Mouse (Mus musculus): ENCODE results near the gene Ifit3b.
A peak's percentile ranks its signal among the peaks of the same experiment; 100 is the strongest.
"Not testable (repeated sequence)": the region's sequence is repeated elsewhere in the genome, so short reads cannot be mapped to it uniquely, and the experiment has no call there.

Ifit3b gene

GRCm38 (mm10) chr19:34612243-34613001, 4.7 kb downstream of the Ifit3b start:
- not testable (repeated sequence) for DNase-seq

DNA sequence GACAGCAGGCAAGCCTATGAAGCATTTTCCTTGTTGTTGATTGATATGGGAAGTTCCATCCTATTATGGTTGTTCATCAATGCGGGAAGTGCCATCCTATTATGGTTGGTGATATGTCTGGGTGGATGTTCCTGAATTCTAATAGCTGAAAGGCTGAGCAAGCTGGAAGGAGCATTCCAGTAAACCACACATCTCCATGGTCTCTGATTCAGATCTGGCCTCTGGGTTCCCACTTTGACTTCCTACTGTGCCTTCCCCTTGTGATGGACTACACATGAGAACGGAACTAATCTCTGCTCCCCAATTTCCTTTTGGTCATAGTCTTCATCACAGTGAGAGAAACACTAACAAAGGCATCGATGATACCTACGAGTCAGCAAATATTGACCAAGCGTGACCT, 13.1 kb downstream of the Ifit3b start:
- DNase-seq, result no peak

DNA sequence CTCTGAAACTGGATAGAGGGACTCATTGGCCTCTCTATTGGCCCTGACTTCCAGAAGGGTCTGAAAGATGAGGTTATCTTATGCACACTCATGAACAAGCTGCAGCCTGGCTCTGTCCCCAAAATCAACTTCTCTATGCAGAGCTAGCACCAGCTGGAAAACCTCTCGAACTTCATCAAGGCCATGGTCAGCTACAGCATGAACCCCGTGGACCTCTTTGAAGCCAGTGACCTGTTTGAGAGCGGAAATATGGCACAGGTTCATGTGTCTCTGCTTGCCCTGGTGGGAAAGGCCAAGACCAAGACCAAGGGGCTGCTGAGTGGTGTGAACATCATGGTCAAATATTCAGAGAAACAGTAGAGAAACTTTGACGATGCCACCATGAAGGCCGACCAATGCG, 16.0 kb downstream of the Ifit3b start:
- DNase-seq, result no peak

GRCm38 (mm10) chr19:34624663-34625062, 16.9 kb downstream of the Ifit3b start:
- no peak for DNase-seq

- no peak for DNase-seq
Observed at GRCm38 (mm10) chr19:34627496-34627895, 19.7 kb downstream of the Ifit3b start.

- no peak for DNase-seq
Observed at GRCm38 (mm10) chr19:34631487-34631886, 23.7 kb downstream of the Ifit3b start.

GRCm38 (mm10) chr19:34633484-34633883, 25.7 kb downstream of the Ifit3b start:
- no peak for DNase-seq

- DNase-seq, result peak; percentile 73
Observed at GRCm38 (mm10) chr19:34636933-34637557, 29.3 kb downstream of the Ifit3b start.

DNA sequence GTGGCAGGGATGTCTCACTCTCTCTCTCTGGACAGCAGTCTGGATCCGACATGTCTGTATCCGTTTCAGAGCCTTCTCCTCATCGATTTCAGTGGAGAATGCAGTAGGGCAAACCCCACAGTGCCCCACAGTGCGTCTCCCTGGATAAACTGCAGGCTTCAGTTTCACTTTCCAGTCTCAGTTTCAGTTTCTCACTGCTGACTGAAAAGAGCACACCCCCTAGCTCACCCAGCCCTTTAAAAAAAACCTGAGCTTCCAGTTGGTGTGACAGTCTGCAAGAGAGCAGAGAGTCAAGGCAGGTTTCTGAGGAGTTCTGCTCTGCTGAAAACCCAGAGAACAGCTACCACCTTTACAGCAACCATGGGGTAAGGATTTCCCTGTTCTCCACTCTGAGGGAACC, 32.9 kb downstream of the Ifit3b start, which contains the start of the genes Ifit1bl2 and Ifit1:
TSS of gene Ifit1bl2 (minus strand) at position 121 of the 400 bp plus-strand sequence.
TSS of gene Ifit1 (plus strand) at position 249 of the 400 bp plus-strand sequence.
- no peak for DNase-seq

DNA sequence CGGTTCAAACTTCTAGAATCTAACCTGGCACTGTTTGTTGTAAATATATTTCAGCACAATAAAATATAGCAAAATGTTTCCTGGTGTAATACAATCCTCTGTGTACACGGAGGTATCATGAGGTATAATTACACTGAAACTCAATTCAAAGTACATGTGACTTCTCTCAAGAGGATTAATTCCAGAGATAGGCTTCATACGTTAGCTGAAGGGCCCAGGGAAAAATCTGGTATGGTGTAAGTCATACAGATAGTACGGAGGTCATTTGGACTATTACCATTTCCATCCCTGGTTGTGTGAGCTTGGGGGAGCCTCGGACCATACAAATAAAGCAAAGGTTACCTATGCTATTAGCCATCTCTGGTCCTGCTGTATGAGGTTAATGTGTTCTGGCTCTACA, 34.8 kb downstream of the Ifit3b start:
- DNase-seq, result no peak

- DNase-seq, result not testable (repeated sequence)
Observed at GRCm38 (mm10) chr19:34647630-34648029, 39.9 kb downstream of the Ifit3b start.

- DNase-seq, result no peak
Observed at GRCm38 (mm10) chr19:34650276-34650675, 42.5 kb downstream of the Ifit3b start.

- no peak for DNase-seq
Observed at GRCm38 (mm10) chr19:34650997-34651396, 43.2 kb downstream of the Ifit3b start.

DNA sequence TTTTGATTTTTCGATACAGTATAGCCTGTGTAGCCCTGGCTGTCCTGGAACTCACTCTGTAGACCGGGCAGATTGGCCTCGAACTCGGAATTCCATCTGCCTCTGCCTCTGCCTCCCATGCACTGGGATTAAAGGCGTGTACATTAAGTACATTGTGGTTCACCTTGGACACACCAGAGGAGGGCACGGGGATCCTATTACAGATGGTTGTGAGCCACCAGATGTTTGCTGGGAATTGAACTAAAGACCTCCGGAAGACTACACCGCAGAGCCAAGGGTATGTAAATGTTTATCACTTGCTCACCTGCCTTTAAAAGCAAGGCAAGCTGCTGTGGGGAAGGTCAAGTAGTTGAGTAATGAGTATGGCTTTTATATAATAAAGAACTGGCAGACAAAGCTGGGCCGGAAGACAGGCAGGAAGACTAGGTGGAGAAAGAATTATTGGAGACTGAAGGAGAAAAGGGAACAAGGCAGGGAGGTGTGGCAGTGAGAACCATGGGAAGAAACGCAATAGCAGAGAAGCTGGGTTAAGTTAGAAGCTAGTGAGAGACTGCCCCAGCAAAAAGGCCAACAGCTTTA, 47.5 kb downstream of the Ifit3b start:
- DNase-seq, result no peak

- DNase-seq, result no peak
Observed at GRCm38 (mm10) chr19:34656511-34657298, 48.9 kb downstream of the Ifit3b start.

DNA sequence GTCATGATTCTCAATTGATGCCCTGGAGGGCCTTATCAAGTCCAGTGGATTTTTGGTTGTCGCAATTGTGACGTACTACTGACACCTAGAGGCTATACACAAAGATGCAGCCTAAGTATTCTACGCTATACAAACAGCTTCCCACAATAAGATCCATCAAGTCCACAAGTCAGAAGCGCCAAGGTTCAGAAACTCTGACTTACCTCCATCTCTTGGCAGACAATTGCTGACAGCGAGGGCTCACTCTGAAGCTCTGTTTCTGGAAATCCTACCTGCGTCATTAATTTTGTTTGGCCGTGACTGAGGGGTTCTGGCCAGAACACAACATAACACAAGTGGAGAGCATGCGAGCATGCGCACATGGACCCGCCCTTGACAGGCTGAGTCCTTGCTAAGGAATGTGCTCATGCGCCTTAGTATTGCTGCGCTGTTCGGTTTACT, 54.3 kb downstream of the Ifit3b start:
- peak; percentile 85 for DNase-seq

DNA sequence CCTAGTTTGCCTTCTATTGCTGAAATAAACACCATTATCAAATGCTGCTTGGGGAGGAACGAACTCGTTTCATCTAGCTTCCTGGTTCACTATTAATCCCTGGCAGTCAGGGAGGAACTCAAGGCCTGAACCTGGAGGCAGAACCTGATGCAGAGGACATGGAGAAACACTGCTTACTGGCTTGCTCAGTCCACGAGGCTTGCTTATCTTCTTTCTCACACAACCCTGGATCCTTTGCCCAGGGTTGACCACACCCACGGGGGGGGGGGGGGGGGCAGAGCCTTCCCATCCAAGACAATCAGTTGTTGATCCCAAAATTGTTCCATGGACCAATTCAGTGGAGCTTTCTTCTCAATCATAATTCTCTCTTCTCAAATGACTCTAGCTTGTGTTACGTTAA, 55.0 kb downstream of the Ifit3b start:
- DNase-seq, result no peak
